Mouse (Mus musculus) liver, embryonic 16.5 days (tissue): Measurements from ENCODE around the gene Atp5b. TPM values are rescaled to one million over a fixed set of nuclear protein-coding genes. Genes with fewer than 3 reads are reported as not detected.
A peak's percentile ranks its signal among the peaks of the same experiment; 100 is the strongest.

Source experiments
- ATAC-seq: fragments of 200-750 bp; cut with Nextera tagmentation; 2 replicates; pipeline ENCODE4 v1.8.0; 2017; ENCODE audit warnings: low read depth, mild to moderate bottlenecking, moderate number of reproducible peaks, moderate library complexity
- H3K27ac ChIP-seq: fragments of 300-500 bp; sonication (generic); 2 replicates; pipeline ENCODE4 v1.5.1; 2014; ENCODE audit warnings: mild to moderate bottlenecking, low read length
- H3K27me3 ChIP-seq: fragments of 300-500 bp; sonication (generic); 2 replicates; pipeline ENCODE4 v1.6.1; 2014; ENCODE audit warnings: low read depth, low read length, mixed read lengths; ENCODE audit not compliant: control insufficient read depth, insufficient read depth
- H3K36me3 ChIP-seq: fragments of 300-500 bp; sonication (generic); 2 replicates; pipeline ENCODE4 v1.6.1; 2014; ENCODE audit warnings: mild to moderate bottlenecking; ENCODE audit not compliant: control insufficient read depth, insufficient read depth
- H3K4me1 ChIP-seq: fragments of 300-500 bp; sonication (generic); 2 replicates; pipeline ENCODE4 v1.6.1; 2014; ENCODE audit warnings: low read depth, low read length, mixed read lengths; ENCODE audit not compliant: control insufficient read depth
- H3K4me2 ChIP-seq: fragments of 300-500 bp; sonication (generic); 2 replicates; pipeline ENCODE4 v1.6.1; 2014; ENCODE audit warnings: low read depth, low read length, mixed read lengths
- H3K4me3 ChIP-seq: fragments of 300-500 bp; sonication (generic); 2 replicates; pipeline ENCODE4 v1.5.1; 2014; ENCODE audit warnings: low read depth, mild to moderate bottlenecking, low read length
- H3K9ac ChIP-seq: fragments of 300-500 bp; sonication (generic); 2 replicates; pipeline ENCODE4 v1.6.1; 2014; ENCODE audit warnings: low read depth, low read length
- H3K9me3 ChIP-seq: fragments of 300-500 bp; sonication (generic); replicated peaks from 2 replicates; pipeline ENCODE4 v1.6.1; 2016; ENCODE audit warnings: low read length; ENCODE audit not compliant: control insufficient read depth
- WGBS: fragments of 180-500 bp; shearing (Covaris S2); extraction: QIAGEN DNeasy Blood & Tissue Kit; methylation state at CpG from one replicate; pipeline ENCODE4 v1.1.7; 2014; ENCODE audit not compliant: insufficient replicate concordance; 5-methylcytosine and 5-hydroxymethylcytosine counted together
- microRNA counts: library from miRNA; unstranded; fragments of <30 nt; microRNA quantifications from one replicate; lab custom pipeline; 2016
- microRNA-seq: library from miRNA; unstranded; fragments of <30 nt; microRNA quantifications from one replicate; pipeline ENCODE4, GENCODE M21; 2016
- polyA plus RNA-seq: library from polyadenylated mRNA; unstranded; fragments of >200 nt; fragmentation: Nextera tagmentation; extraction: Ambion mirVana; gene quantifications from 2 replicates; pipeline ENCODE4 v1.2.1, GENCODE M21; 2015

Gene Atp5b
- polyA plus RNA-seq, 1 experiment from 2014 or later: 1,845 TPM

GRCm38 (mm10) chr10:128131812-128132211, 48.7 kb downstream of the Atp5b start:
- no peak overlapping the region for H3K27ac ChIP-seq
- no peak overlapping the region for H3K4me3 ChIP-seq
- H3K9me3 ChIP-seq: no peaks in the 10 kb centered on the region
- no peak overlapping the region for H3K4me2 ChIP-seq
- no peak for ATAC-seq
- H3K36me3 ChIP-seq: peaks cover 11% of the 10 kb centered on the region
- no peak overlapping the region for H3K9ac ChIP-seq
- H3K27me3 ChIP-seq: no peaks in the 10 kb centered on the region
- no peaks in the 10 kb centered on the region for H3K4me1 ChIP-seq

- no peak overlapping the region for H3K4me2 ChIP-seq
- no peak overlapping the region for H3K9ac ChIP-seq
- no peaks in the 10 kb centered on the region for H3K4me1 ChIP-seq
- peaks cover 2% of the 10 kb centered on the region; the same call in 1 of the 2 replicates for H3K36me3 ChIP-seq
- no peak overlapping the region for H3K27ac ChIP-seq
- H3K27me3 ChIP-seq: no peaks in the 10 kb centered on the region
- H3K9me3 ChIP-seq: no peaks in the 10 kb centered on the region
- 67% methylated on average over 13 of the region's 13 CpGs for WGBS
- H3K4me3 ChIP-seq: no peak overlapping the region
- no peak for ATAC-seq
These were observed 50.7 kb downstream of the Atp5b start for GRCm38 (mm10) chr10:128133650-128134332.

GRCm38 (mm10) chr10:128135374-128135773, 52.3 kb downstream of the Atp5b start:
- Histone ChIP-seq H3K27me3 (no peaks in the 10 kb centered on the region), H3K27ac (no peak overlapping the region), H3K36me3 (0 out of 2 replicates have a peak, but pooled peaks cover under 1% of the 10 kb centered on the region), H3K4me1 (no peaks in the 10 kb centered on the region), H3K9ac (no peak overlapping the region), H3K4me3 (no peak overlapping the region), H3K9me3 (no peaks in the 10 kb centered on the region), H3K4me2 (no peak overlapping the region)
- ATAC-seq: no peak
- 70% methylated on average over 6 of the region's 6 CpGs for WGBS

MicroRNA genes within 50 kb of the gene (microRNA counts, 519-probe panel; counts per million panel counts)
- microRNA mmu-miR-677 (lab: Ali Mortazavi, UCI): 60.7 counts per million

Small RNA genes lying within 50 kb of the gene (microRNA-seq; reads per million reads assigned to microRNA genes)
- gene Mir677: 48.5 reads per million, percentile 46 among the genes with 10 or more reads in this experiment

Other genes with a start within 250 kb of the Atp5b start
- gene Rdh19, start 233.3 kb upstream of the Atp5b start, polyA plus RNA-seq: 0.11 TPM in 1 of 2 replicates, not detected in the other
- gene Rdh16f2, start 216.8 kb upstream of the Atp5b start, polyA plus RNA-seq: 0.45 and 0.54 TPM in 2 replicates
- gene Rdh7, start 194.5 kb upstream of the Atp5b start, polyA plus RNA-seq: 20.8 and 33.3 TPM in 2 replicates
- not detected in 2 replicates for gene Sdr9c7, start 184.8 kb upstream of the Atp5b start, polyA plus RNA-seq
- 0.14 and 0.20 TPM in 2 replicates for gene Hsd17b6, start 75.7 kb upstream of the Atp5b start, polyA plus RNA-seq
- gene Prim1, start 68.1 kb upstream of the Atp5b start, polyA plus RNA-seq: 60.8 and 69.4 TPM in 2 replicates
- gene Naca, start 47.7 kb upstream of the Atp5b start, polyA plus RNA-seq: 301 and 339 TPM in 2 replicates
- gene Ptges3, start 24.3 kb upstream of the Atp5b start, polyA plus RNA-seq: 171 and 201 TPM in 2 replicates
- gene Baz2a, start 8.3 kb downstream of the Atp5b start, polyA plus RNA-seq: 5.4 and 6.0 TPM in 2 replicates
- gene Rbms2, start 97.0 kb downstream of the Atp5b start, polyA plus RNA-seq: 5.5 and 7.3 TPM in 2 replicates
- 14.8 and 21.4 TPM in 2 replicates for gene Gls2, start 111.2 kb downstream of the Atp5b start, polyA plus RNA-seq
- 28.0 and 30.8 TPM in 2 replicates for gene Spryd4, start 128.5 kb downstream of the Atp5b start, polyA plus RNA-seq
- gene Mip, start 142.6 kb downstream of the Atp5b start, polyA plus RNA-seq: 0.05 TPM in 1 of 2 replicates, not detected in the other
- 23.5 and 23.6 TPM in 2 replicates for gene Timeless, start 148.8 kb downstream of the Atp5b start, polyA plus RNA-seq
- 1.4 and 1.9 TPM in 2 replicates for gene Apon, start 170.8 kb downstream of the Atp5b start, polyA plus RNA-seq
- gene Apof, start 185.4 kb downstream of the Atp5b start, polyA plus RNA-seq: 212 and 253 TPM in 2 replicates
- 7.8 and 9.5 TPM in 2 replicates for gene Stat2, start 187.3 kb downstream of the Atp5b start, polyA plus RNA-seq
- 0.06 and 0.12 TPM in 2 replicates for gene Il23a, start 215.5 kb downstream of the Atp5b start, polyA plus RNA-seq
- gene Pan2, start 220.1 kb downstream of the Atp5b start, polyA plus RNA-seq: 13.2 and 14.8 TPM in 2 replicates
- gene Cnpy2, start 239.2 kb downstream of the Atp5b start, polyA plus RNA-seq: 86.6 and 92.8 TPM in 2 replicates